Mouse (Mus musculus) activated CD4-positive, CD25-positive, alpha-beta regulatory T cell (primary cell): ENCODE results near the gene Bcl2a1b. TPM values are rescaled to one million over a fixed set of nuclear protein-coding genes. Genes with fewer than 3 reads are reported as not detected.

Experiments used
- polyA plus RNA-seq, 2 experiments: library from polyadenylated mRNA; unstranded; fragments of 100-300 nt; shearing (Covaris generic); gene quantifications; one replicate each; pipeline ENCODE4 v1.2.1; 2017

The Bcl2a1b gene
- polyA plus RNA-seq = 100 to 1,000 TPM; 224 to 267 TPM

GRCm38 (mm10) chr9:89198969-89199416 is at the start of gene Bcl2a1b, which contains the start of gene Gm29094:
Gene Bcl2a1b (plus strand): TSS chr9:89199209.
Gene Gm29094 (plus strand): TSS chr9:89199379.

GRCm38 (mm10) chr9:89210353-89211064 is 11.5 kb downstream of the Bcl2a1b start, which contains the start of gene Mthfs:
Gene Mthfs (plus strand): TSS chr9:89210676.

Other genes with a start within 250 kb of the Bcl2a1b start
- 1 to 10 TPM in 1 of 2 experiments, under 1 TPM in 1; 0.25 to 8.4 TPM for gene Bcl2a1a, start 242.3 kb upstream of the Bcl2a1b start, polyA plus RNA-seq
- under 1 TPM in 1 of 2 experiments, not detected in 1; 0.14 TPM for gene Trim43b, start 106.4 kb upstream of the Bcl2a1b start, polyA plus RNA-seq
- 10 to 100 TPM; 41.1 to 54.5 TPM for gene Gm29094, start 170 bp downstream of the Bcl2a1b start, polyA plus RNA-seq
- gene Mthfs, start 11.5 kb downstream of the Bcl2a1b start, polyA plus RNA-seq = 100 to 1,000 TPM in 1 of 2 experiments, 10 to 100 TPM in 1; 77.5 to 116 TPM